Mouse (Mus musculus): Measurements from ENCODE around the gene Tcf23. TPM values are rescaled to one million over a fixed set of nuclear protein-coding genes. Genes with fewer than 3 reads are reported as not detected.
"Not testable (repeated sequence)": the region's sequence is repeated elsewhere in the genome, so short reads cannot be mapped to it uniquely, and the experiment has no call there.

Gene Tcf23
- total RNA-seq, 2 experiments from 2014 or later: 0.10 TPM; not detected in 1

DNA sequence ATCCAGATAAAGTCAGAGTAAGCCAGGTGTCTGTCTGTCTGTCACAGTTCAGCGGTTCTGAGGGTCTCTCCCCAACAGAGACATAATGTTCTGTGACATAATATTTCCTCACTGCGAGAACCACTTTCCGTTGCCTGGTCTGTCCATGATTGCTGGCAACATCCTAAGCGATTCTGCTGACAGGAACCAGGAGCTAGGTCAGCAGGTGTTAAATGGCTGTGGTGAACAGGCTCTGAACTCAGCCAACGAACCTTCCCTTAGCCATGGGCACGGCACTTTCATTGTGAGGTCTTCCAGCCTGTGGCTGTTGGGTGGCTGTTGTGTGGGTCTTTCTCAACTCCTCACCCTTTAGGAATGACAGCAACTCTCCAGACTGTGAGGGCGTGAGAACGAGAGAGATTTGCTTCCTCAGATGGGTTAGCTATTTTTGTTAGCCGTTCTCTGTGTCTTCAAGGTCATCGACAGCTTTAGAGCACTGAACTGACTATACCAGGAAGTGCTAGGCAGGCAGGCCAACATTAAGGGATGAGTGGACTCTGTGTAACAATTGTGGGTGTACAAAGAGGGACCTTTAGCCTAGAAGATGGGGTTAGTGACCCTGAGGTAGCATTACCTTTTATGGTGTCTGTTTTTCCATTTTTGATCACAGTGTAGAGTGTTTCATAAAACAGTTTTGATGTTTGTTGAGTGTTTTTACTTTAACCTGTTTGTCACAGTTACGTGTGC lies 26.6 kb downstream of the Tcf23 start:
- DNase-seq (ENCODE audit: low spot score in 2 of 2): no peak

GRCm38 (mm10) chr5:30998306-30998705 lies 29.8 kb downstream of the Tcf23 start:
- DNase-seq (ENCODE audit: low spot score in 2 of 2): no peak

- DNase-seq (ENCODE audit: low spot score in 2 of 2): no peak
Measured at GRCm38 (mm10) chr5:30999324-30999723, 30.9 kb downstream of the Tcf23 start.

- DNase-seq (ENCODE audit: low spot score in 2 of 2): no peak
Measured at GRCm38 (mm10) chr5:31000122-31000521, 31.7 kb downstream of the Tcf23 start.

- DNase-seq (ENCODE audit: low spot score in 2 of 2): no peak
Measured at GRCm38 (mm10) chr5:31000993-31001392, 32.5 kb downstream of the Tcf23 start.

- no peak for DNase-seq (ENCODE audit: low spot score in 2 of 2)
Measured at GRCm38 (mm10) chr5:31001560-31001959, 33.1 kb downstream of the Tcf23 start.

DNA sequence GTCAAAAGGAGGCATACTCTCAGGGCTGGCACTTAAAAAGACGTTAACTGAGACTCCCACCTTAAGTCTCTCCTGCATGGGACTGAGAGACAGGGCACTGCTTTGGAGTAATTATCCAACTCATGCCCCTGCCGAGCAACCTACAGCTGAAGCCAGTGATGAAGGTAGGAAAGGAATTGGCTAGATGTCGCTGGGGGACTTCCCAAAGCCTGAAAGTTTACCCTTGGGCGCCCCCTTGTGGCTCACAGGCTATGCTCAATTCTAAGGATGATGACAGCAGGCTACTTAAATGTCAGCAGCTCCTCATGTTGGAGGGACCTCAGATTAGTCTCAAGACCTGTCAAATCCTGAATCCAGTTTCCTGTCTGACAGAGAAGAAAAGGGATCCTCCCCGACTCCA lies 35.7 kb downstream of the Tcf23 start:
- peak; percentile 81 to 87 for DNase-seq (ENCODE audit: low spot score in 2 of 2)

DNA sequence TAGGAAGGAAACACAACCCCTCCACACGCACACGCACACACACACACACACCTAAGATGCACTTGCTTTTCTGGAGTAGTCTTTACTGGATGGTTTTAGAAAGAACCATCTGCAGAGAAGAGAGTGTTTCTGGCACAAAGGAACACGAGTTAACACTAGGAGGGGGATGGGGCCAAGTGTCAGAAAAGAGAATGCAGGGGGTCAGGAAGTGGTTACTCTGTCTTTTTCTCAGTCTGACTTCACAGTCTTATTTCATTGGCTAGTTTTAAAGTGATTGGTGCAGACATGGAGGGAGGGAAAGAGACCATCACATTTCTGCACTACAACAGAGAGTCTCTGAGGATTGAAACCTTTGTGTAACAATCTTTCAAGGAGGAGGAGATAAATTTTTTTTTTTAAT lies 44.3 kb downstream of the Tcf23 start:
- no peak for DNase-seq (ENCODE audit: low spot score in 2 of 2)

GRCm38 (mm10) chr5:31015913-31016312 lies 47.5 kb downstream of the Tcf23 start:
- DNase-seq (ENCODE audit: low spot score in 2 of 2): no peak

GRCm38 (mm10) chr5:31021790-31022189 lies 53.3 kb downstream of the Tcf23 start:
- DNase-seq (ENCODE audit: low spot score in 2 of 2): not testable (repeated sequence)

DNA sequence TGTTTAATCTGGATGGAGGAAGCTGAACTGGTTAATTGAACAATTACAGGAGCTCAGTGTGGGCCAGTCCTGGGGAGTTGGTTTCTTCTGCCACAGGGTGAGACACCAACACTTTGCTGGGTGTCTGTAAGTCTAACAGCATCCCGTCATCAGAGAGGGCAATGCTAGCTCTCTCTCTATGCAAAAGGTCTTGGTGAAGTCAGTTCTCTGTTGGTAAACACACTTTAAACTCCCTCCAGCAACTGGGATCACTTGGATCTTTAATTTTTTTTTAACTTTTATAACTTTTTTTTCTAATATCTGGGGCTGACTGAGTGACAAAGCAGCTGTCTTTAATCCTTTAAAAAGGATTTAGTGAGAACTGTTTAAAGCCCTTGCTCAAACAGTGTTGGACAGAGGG lies 54.2 kb downstream of the Tcf23 start:
- DNase-seq (ENCODE audit: low spot score in 2 of 2): no peak

- DNase-seq (ENCODE audit: low spot score in 2 of 2): no peak
Measured at GRCm38 (mm10) chr5:31023254-31023653, 54.8 kb downstream of the Tcf23 start.

DNA sequence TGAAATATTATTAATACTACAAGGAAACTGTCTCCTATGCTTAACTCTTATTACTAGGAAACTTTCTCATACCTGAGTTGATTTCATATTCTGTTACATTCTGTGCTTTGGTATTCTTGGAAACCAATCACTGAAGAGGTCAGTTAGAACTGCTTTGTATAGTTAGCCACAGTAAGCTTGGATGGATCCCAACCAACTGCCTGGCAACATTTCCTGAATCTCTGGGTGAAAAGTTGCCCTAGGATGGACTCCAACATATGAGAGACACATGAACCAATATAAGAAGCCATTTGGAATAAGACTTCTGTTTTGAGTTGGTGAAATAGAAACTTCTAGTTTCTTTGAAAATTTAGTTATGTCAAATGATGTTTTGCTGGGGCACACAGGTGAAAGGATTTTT lies 56.2 kb downstream of the Tcf23 start:
- DNase-seq (ENCODE audit: low spot score in 2 of 2): no peak

Other genes starting within 250 kb of the Tcf23 start
- 10 to 100 TPM; 60.9 to 65.0 TPM for gene Mapre3, start 154.0 kb upstream of the Tcf23 start, total RNA-seq (2021)
- 10 to 100 TPM; 56.9 to 58.3 TPM for gene Tmem214, start 100.7 kb upstream of the Tcf23 start, total RNA-seq (2021)
- gene Agbl5, start 80.0 kb upstream of the Tcf23 start, total RNA-seq (2021): 10 to 100 TPM in 1 of 2 experiments, 1 to 10 TPM in 1; 8.3 to 10.0 TPM
- 100 to 1,000 TPM; 171 to 194 TPM for gene Ost4, start 60.9 kb upstream of the Tcf23 start, total RNA-seq (2021)
- 100 to 1,000 TPM in 1 of 2 experiments, 10 to 100 TPM in 1; 86.8 to 104 TPM for gene Emilin1, start 55.3 kb upstream of the Tcf23 start, total RNA-seq (2021)
- 10 to 100 TPM; 26.7 to 29.8 TPM for gene Khk, start 47.2 kb upstream of the Tcf23 start, total RNA-seq (2021)
- 1 to 10 TPM; 9.5 to 10.0 TPM for gene Cgref1, start 23.1 kb upstream of the Tcf23 start, total RNA-seq (2021)
- 10 to 100 TPM; 97.3 to 99.7 TPM for gene Preb, start 8.3 kb upstream of the Tcf23 start, total RNA-seq (2021)
- 100 to 1,000 TPM in 1 of 2 experiments, 10 to 100 TPM in 1; 92.4 to 102 TPM for gene Atraid, start 79.7 kb downstream of the Tcf23 start, total RNA-seq (2021)
- 10 to 100 TPM in 1 of 2 experiments, 1 to 10 TPM in 1; 8.2 to 13.8 TPM for gene Slc5a6, start 80.3 kb downstream of the Tcf23 start, total RNA-seq (2021)
- 10 to 100 TPM; 40.4 to 41.0 TPM for gene Cad, start 86.1 kb downstream of the Tcf23 start, total RNA-seq (2021)
- gene Dnajc5g, start 137.6 kb downstream of the Tcf23 start, total RNA-seq (2021): not detected
- not detected for gene Slc30a3, start 139.6 kb downstream of the Tcf23 start, total RNA-seq (2021)
- gene Trim54, start 148.1 kb downstream of the Tcf23 start, total RNA-seq (2021): 100 to 1,000 TPM; 139 to 160 TPM
- under 1 TPM in 1 of 2 experiments, not detected in 1; 0.62 TPM for gene Ucn, start 170.2 kb downstream of the Tcf23 start, total RNA-seq (2021)
- 10 to 100 TPM; 43.4 to 51.8 TPM for gene Mpv17, start 185.6 kb downstream of the Tcf23 start, total RNA-seq (2021)
- gene Gm29609, start 211.2 kb downstream of the Tcf23 start, total RNA-seq (2021): 1 to 10 TPM; 1.6 to 4.6 TPM
- 10 to 100 TPM; 39.7 to 47.0 TPM for gene Gtf3c2, start 211.5 kb downstream of the Tcf23 start, total RNA-seq (2021)
- gene Snx17, start 224.6 kb downstream of the Tcf23 start, total RNA-seq (2021): 10 to 100 TPM; 80.8 to 83.2 TPM
- gene Eif2b4, start 224.8 kb downstream of the Tcf23 start, total RNA-seq (2021): 10 to 100 TPM; 33.1 to 42.9 TPM
- gene Zfp513, start 233.6 kb downstream of the Tcf23 start, total RNA-seq (2021): 10 to 100 TPM; 12.2 to 13.0 TPM